Mouse (Mus musculus) left cerebral cortex, postnatal 10 days (tissue): ENCODE data around the gene Fads1. TPM values are rescaled to one million over a fixed set of nuclear protein-coding genes. Genes with fewer than 3 reads are reported as not detected.

Experiments
- DNase-seq, 2 experiments: peaks; one replicate each; pipeline ENCODE4 v3.0.0; 2021 to 2022; ENCODE audit warnings: low spot score in 2 of 2, mixed read lengths in 1 of 2; ENCODE audit errors: extremely low spot score in 1 of 2
- intact Hi-C: fragments of 180-260 bp; cut with DNase I; formaldehyde crosslinking; loops from one replicate; pipeline ENCODE4 v1.15.1; 2025
- total RNA-seq, 2 experiments: library from RNA; stranded (reverse); gene quantifications; 2 replicates each; pipeline ENCODE4 v1.2.3; 2021

Gene Fads1
- total RNA-seq, 2 experiments from 2014 or later, result 157 to 167 TPM

GRCm38 (mm10) chr19:10173844-10174539, 8.7 kb upstream of the Fads1 start:
- DNase-seq, result no peak
- intact Hi-C loops, result no loop called here

GRCm38 (mm10) chr19:10174956-10175355, 7.7 kb upstream of the Fads1 start:
- intact Hi-C loops, result no loop called here

GRCm38 (mm10) chr19:10176477-10176876, 6.2 kb upstream of the Fads1 start:
- DNase-seq, result no peak
- intact Hi-C loops, result no loop called here

More at GRCm38 (mm10) chr19:10174956-10175355, 7.7 kb upstream of the Fads1 start:
- no peak for DNase-seq

GRCm38 (mm10) chr19:10176941-10177372, 5.7 kb upstream of the Fads1 start:
- DNase-seq, result no peak
- intact Hi-C loops, result no loop called here

DNA sequence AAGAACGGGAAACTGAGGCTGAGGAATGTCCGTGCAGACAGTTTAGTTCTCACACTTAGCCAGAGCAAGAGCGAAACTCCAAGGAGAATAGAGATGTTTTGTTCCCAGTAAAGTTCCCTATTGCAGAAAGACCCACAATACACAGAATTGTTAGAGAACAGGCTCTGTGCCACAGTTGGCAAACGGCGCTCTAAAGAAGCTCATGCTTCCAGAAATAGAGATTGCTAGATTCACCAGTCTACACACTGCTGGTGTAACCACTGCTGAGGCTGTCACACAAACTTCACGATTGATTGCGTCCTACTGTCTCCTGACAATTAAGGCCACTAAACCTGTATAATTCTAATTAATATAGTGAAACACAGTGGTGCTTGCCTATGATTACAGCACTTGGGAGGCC, 1.5 kb upstream of the Fads1 start:
- DNase-seq, result peak in 1 of 2 experiments; percentile 61
- intact Hi-C loops, result loop anchor here (5.0 kb wide), 1 partner anchor 264 kb away; no protein-coding TSS in a partner anchor

DNA sequence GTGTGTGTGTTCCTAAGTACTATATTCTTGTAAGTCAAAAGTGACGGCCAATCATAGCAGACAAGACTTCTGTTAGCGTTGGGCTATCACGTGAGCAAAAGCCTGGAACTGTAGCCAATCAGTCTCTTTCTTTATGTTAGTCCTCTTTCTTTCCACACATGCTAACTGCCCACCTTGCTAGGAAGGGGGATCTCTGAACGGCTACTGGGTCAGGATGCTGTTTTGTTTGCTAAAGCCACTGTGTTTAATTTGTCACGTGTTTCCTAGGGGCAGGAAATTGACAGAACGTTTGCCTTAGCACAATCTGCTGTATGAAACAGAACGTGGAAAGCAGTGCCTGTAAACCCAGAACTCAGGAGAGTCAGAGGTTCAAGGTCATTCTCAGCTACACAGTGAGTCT, 546 bp upstream of the Fads1 start:
- no peak for DNase-seq

GRCm38 (mm10) chr19:10183299-10183983, 753 bp downstream of the Fads1 start:
- DNase-seq, result peak; percentile 77 to 87
- intact Hi-C loops, result loop anchor here (1.0 to 5.0 kb wide), 2 partner anchors 82 to 266 kb away; partner anchors contain the start of gene Fads2

More for the DNA sequence above, 546 bp upstream of the Fads1 start:
- intact Hi-C loops, result loop anchor here (5.0 kb wide), 1 partner anchor 265 kb away; no protein-coding TSS in a partner anchor

GRCm38 (mm10) chr19:10184096-10184495, 1.4 kb downstream of the Fads1 start:
- DNase-seq, result peak; percentile 66 to 68
- intact Hi-C loops, result loop anchor here (5.0 kb wide), 1 partner anchor 267 kb away; no protein-coding TSS in a partner anchor

DNA sequence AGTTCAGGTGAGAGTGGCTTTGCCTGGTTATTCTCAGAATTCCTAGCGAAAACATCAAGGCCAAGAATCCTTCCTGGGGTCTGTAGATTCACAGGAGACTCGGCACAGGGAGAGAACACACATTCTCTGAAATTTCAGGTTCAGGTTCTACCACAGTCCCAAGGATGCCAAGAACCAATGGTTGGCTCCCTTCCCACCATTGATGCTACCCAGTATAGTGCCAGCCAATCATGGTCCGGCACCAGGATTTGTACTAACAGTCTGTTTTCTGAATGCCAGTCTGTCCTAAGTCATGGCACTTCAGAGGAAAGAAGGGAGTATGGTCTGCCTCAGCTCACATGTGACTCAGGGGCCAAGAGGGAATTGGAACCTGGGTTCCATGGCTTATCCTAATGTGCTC, 3.2 kb downstream of the Fads1 start:
- intact Hi-C loops, result no loop called here
- no peak for DNase-seq

DNA sequence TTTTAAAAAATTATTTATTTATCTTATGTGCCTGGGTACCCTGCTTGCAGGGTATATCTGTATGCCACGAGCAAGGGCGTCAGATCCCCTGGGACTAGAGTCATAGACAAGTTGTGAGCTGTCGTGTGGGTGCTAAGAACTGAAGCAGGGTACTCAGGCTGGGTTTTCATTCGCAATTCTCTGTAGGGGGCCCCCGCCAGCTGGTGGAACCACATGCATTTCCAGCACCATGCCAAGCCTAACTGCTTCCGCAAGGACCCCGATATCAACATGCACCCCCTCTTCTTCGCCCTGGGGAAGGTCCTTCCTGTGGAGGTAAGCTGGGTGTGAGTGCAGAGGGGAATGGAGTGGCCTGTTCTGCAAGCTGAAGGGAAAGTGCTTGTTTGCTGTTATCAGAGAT, 3.9 kb downstream of the Fads1 start:
- intact Hi-C loops, result no loop called here
- DNase-seq, result no peak

- intact Hi-C loops, result no loop called here
- DNase-seq, result peak; percentile 64 to 83
Observed at GRCm38 (mm10) chr19:10188281-10188811, 5.7 kb downstream of the Fads1 start.

DNA sequence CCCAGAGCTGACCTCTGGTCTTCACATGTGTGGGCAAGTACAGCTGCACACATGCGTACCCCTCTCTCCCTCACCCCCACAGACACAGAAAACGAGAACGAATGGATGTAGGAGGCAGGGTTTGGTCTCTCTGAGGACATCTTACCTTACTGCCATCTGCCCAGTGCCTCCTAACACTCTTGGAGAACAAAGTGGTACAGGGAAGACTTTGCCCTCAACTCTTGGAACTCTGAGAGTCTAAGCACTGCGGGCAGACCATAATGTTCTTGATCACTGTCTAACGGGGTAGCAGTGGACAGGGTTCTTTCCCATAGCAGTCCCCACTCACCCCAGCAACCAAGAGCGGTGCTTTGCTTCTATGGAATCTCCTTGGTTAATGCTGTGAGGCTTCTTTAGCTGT, 6.3 kb downstream of the Fads1 start:
- intact Hi-C loops, result no loop called here
- DNase-seq, result no peak

DNA sequence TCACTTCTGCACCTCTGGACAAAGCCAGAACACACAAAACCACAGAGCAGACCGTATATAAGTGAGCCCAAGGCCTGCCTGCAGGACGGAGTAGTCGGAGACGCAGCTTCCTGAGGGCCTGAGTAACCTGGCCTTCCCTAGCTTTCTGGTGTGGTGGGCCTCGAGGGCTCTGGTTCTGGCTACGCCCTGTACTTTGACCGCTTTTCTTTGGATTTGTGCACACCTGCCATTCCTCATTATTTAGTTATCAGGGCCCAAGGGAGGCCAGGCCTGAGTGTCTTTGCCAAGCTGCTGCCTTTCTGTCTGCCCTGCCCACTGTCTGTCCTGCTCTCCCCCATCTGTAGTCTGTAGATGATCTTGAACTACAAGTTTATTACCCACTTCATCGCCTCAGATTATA, 7.3 kb downstream of the Fads1 start:
- no peak for DNase-seq
- intact Hi-C loops, result loop anchor here (5.0 kb wide), 1 partner anchor 113 kb away; no protein-coding TSS in a partner anchor

- intact Hi-C loops, result loop anchor here (5.0 kb wide), 1 partner anchor 113 kb away; no protein-coding TSS in a partner anchor
- peak; percentile 81 to 82 for DNase-seq
Observed at GRCm38 (mm10) chr19:10190796-10191195, 8.1 kb downstream of the Fads1 start.

DNA sequence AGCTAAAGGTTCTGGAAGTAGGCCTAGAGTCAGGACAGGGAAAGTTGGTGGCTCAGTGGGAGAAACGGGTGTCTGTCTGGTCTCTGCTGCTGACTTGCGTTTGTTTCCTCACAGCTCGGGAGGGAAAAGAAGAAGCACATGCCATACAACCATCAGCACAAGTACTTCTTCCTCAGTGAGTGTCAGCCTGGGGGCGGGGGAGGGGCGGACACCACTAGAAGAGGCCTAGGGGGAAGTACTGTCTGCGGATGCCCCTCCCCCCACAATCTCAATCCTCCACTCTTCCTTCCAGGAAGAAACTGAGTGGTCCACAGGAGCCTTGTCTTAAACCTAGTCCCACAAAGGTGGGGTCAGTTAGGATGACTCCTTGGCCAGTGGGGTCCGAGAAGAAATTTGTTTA, 8.6 kb downstream of the Fads1 start:
- intact Hi-C loops, result loop anchor here (5.0 kb wide), 1 partner anchor 114 kb away; no protein-coding TSS in a partner anchor
- DNase-seq, result peak in 1 of 2 experiments; percentile 67

GRCm38 (mm10) chr19:10194337-10194736, 11.6 kb downstream of the Fads1 start:
- no peak for DNase-seq
- intact Hi-C loops, result loop anchor here (5.0 kb wide), 1 partner anchor 117 kb away; no protein-coding TSS in a partner anchor

- DNase-seq, result no peak
- intact Hi-C loops, result loop anchor here (5.0 kb wide), 1 partner anchor 193 kb away; the partner anchor contains the start of genes Best1 and Rab3il1
Observed at GRCm38 (mm10) chr19:10195252-10195651, 12.6 kb downstream of the Fads1 start.

GRCm38 (mm10) chr19:10197130-10197529, 14.4 kb downstream of the Fads1 start:
- no peak for DNase-seq
- intact Hi-C loops, result loop anchor here (5.0 kb wide), 1 partner anchor 195 kb away; the partner anchor contains the start of genes Best1 and Rab3il1

- intact Hi-C loops, result loop anchor here (5.0 kb wide), 1 partner anchor 196 kb away; the partner anchor contains the start of genes Best1 and Rab3il1
- DNase-seq, result no peak
Observed at GRCm38 (mm10) chr19:10198286-10198685, 15.6 kb downstream of the Fads1 start.
